Mouse (Mus musculus) ES-E14 (cell line): Measurements from ENCODE around the gene Reg3d.

Experiments
- HCFC1 ChIP-seq: IDR thresholded peaks from 2 replicates; pipeline ENCODE4 v1.6.1; 2012; ENCODE audit warnings: low read length, inconsistent platforms, borderline replicate concordance; ENCODE audit not compliant: insufficient read depth
- MAFK ChIP-seq: IDR thresholded peaks from 2 replicates; pipeline ENCODE4 v1.6.1; 2014; ENCODE audit warnings: mild to moderate bottlenecking, low read depth, low read length, inconsistent platforms; ENCODE audit not compliant: insufficient read depth

- TF ChIP-seq MAFK (no peak), HCFC1 (no peak)
Measured at GRCm38 (mm10) chr6:78329166-78329565, 49.5 kb downstream of the Reg3d start.
